In the genomic region with DNA sequence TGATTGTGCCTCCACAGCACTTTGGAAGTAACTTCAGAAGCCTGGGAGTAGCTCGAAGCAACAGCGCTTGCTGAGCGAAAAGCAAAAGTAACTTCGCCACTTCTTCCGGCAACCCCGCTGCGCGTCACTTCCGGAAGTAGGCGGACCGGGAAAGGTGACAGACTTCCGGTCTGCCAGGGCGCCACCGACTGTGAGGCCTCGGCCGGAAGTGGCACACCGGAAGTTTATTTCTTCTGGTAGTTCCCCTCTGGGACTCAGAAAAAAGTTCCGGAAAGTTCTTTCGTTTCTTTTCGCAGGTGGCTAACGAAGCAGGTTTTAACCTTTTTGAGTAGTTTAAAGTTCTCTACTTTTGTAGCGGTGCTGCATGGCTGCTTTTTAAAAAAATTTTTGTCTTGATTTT, we compare ENCODE assay signal across 8 mouse cellular contexts. TPM values are rescaled to one million over a fixed set of nuclear protein-coding genes. Genes with fewer than 3 reads are reported as not detected.
DNase-seq lines count a peak whose midpoint lies in the region; ATAC-seq and TF ChIP-seq lines count a peak whose summit lies in the region.

Nr1h2 (minus strand) TSS at position 126 of the 400 bp plus-strand sequence.

- under 1% methylated on average over 22 of the region's 22 CpGs for WGBS in forebrain, embryonic 10.5 days
- WGBS in heart, embryonic 15.5 days = under 1% methylated on average over 22 of the region's 22 CpGs
- under 1% methylated on average over 22 of the region's 22 CpGs for WGBS in liver, embryonic 14.5 days (ENCODE audit: insufficient replicate concordance)
- under 1% methylated on average over 22 of the region's 22 CpGs for WGBS in neural tube, embryonic 11.5 days
- under 1% methylated on average over 22 of the region's 22 CpGs for WGBS in stomach, postnatal 0 days

- H3K4me2 ChIP-seq in heart, embryonic 15.5 days = peak within 1 kb of the TSS; percentile 70
- H3K4me2 ChIP-seq in liver, embryonic 14.5 days (ENCODE audit: low read depth) = peak within 1 kb of the TSS; percentile 68
- peak within 1 kb of the TSS; percentile 57 for H3K4me2 ChIP-seq in neural tube, embryonic 11.5 days (ENCODE audit: low read depth)
- peak within 1 kb of the TSS; percentile 78 for H3K4me2 ChIP-seq in stomach, postnatal 0 days (replicated peaks; ENCODE audit: low read depth)

- H3K9me3 ChIP-seq in forebrain, embryonic 10.5 days = no peaks in the 10 kb centered on the region
- no peaks in the 10 kb centered on the region for H3K9me3 ChIP-seq in heart, embryonic 15.5 days (replicated peaks)
- no peaks in the 10 kb centered on the region for H3K9me3 ChIP-seq in liver, embryonic 14.5 days (ENCODE audit: control insufficient read depth, low read length)
- H3K9me3 ChIP-seq in neural tube, embryonic 11.5 days (ENCODE audit: control insufficient read depth, low read length) = no peaks in the 10 kb centered on the region
- H3K9me3 ChIP-seq in stomach, postnatal 0 days (ENCODE audit: control insufficient read depth, low read length) = no peaks in the 10 kb centered on the region

- H3K27ac ChIP-seq in forebrain, embryonic 10.5 days = peak within 1 kb of the TSS; percentile 90
- peak within 1 kb of the TSS; percentile 98 for H3K27ac ChIP-seq in heart, embryonic 15.5 days
- H3K27ac ChIP-seq in liver, embryonic 14.5 days = peak within 1 kb of the TSS; percentile 85
- peak within 1 kb of the TSS; percentile 84 for H3K27ac ChIP-seq in neural tube, embryonic 11.5 days (ENCODE audit: low read depth, low read length)
- H3K27ac ChIP-seq in stomach, postnatal 0 days (replicated peaks) = peak within 1 kb of the TSS; percentile 100

- peaks cover 22% of the 10 kb centered on the region for H3K4me1 ChIP-seq in forebrain, embryonic 10.5 days
- H3K4me1 ChIP-seq in heart, embryonic 15.5 days (replicated peaks) = peaks cover 16% of the 10 kb centered on the region
- H3K4me1 ChIP-seq in liver, embryonic 14.5 days (replicated peaks; ENCODE audit: control insufficient read depth in 2 of 2, insufficient read depth in 2 of 2, low read length in 1 of 2) = peaks cover 7 to 11% of the 10 kb centered on the region in 2 experiments
- H3K4me1 ChIP-seq in neural tube, embryonic 11.5 days (ENCODE audit: control insufficient read depth, insufficient read depth, low read length) = peaks cover 3% of the 10 kb centered on the region; the same call in 1 of the 2 replicates
- no peaks in the 10 kb centered on the region for H3K4me1 ChIP-seq in stomach, postnatal 0 days (replicated peaks; ENCODE audit: control insufficient read depth, insufficient read depth)

- DNase-seq in CD8-positive naive resting alpha-beta T cell, adult 2 months (ENCODE audit: low read depth in 2 of 2, low spot score in 2 of 2) = peak; percentile 95 to 96
- peak; percentile 93 for DNase-seq in c-Kit-positive CD71-negative TER-119-negative erythroid progenitor cells, embryonic 14.5 days (ENCODE audit: low read depth)
- DNase-seq in forebrain, embryonic 10.5 days (ENCODE audit: extremely low spot score, low spot score) = peak; percentile 96
- peak; percentile 97 to 98 for DNase-seq in kidney, postnatal 25 days
- DNase-seq in liver, embryonic 14.5 days (ENCODE audit: low read depth in 3 of 3, low spot score in 3 of 3) = peak; percentile 92
- peak; percentile 97 for DNase-seq in neural tube, embryonic 11.5 days (ENCODE audit: low spot score)
- DNase-seq in stomach, postnatal 0 days (ENCODE audit: low spot score) = peak; percentile 97

- H3K9ac ChIP-seq in heart, embryonic 15.5 days = peak within 1 kb of the TSS; percentile 79
- H3K9ac ChIP-seq in liver, embryonic 14.5 days (replicated peaks) = peak within 1 kb of the TSS; percentile 73
- peak within 1 kb of the TSS; percentile 61 for H3K9ac ChIP-seq in neural tube, embryonic 11.5 days (ENCODE audit: low read length)
- peak within 1 kb of the TSS; percentile 91 for H3K9ac ChIP-seq in stomach, postnatal 0 days (ENCODE audit: low read length)

- no peaks in the 10 kb centered on the region for H3K27me3 ChIP-seq in forebrain, embryonic 10.5 days (ENCODE audit: poor library complexity, severe bottlenecking)
- H3K27me3 ChIP-seq in heart, embryonic 15.5 days = 0 out of 2 replicates have a peak, but pooled peaks cover 3% of the 10 kb centered on the region
- no peaks in the 10 kb centered on the region for H3K27me3 ChIP-seq in liver, embryonic 14.5 days (ENCODE audit: control insufficient read depth, insufficient read depth, low read length)
- H3K27me3 ChIP-seq in neural tube, embryonic 11.5 days (ENCODE audit: control insufficient read depth, insufficient read depth, low read length) = no peaks in the 10 kb centered on the region
- no peaks in the 10 kb centered on the region for H3K27me3 ChIP-seq in stomach, postnatal 0 days (ENCODE audit: control insufficient read depth, insufficient read depth, low read length)

- H3K4me3 ChIP-seq in forebrain, embryonic 10.5 days = peak within 1 kb of the TSS; percentile 89
- peak within 1 kb of the TSS; percentile 86 for H3K4me3 ChIP-seq in heart, embryonic 15.5 days
- peak within 1 kb of the TSS; percentile 73 to 80 for H3K4me3 ChIP-seq in liver, embryonic 14.5 days (ENCODE audit: insufficient read depth in 1 of 2, low read depth in 2 of 2, low read length in 2 of 2)
- peak within 1 kb of the TSS; percentile 81 for H3K4me3 ChIP-seq in neural tube, embryonic 11.5 days (ENCODE audit: low read depth, low read length)
- peak within 1 kb of the TSS; percentile 96 for H3K4me3 ChIP-seq in stomach, postnatal 0 days (ENCODE audit: low read depth, low read length)

- H3K36me3 ChIP-seq in forebrain, embryonic 10.5 days (replicated peaks) = peaks cover 34% of the 10 kb centered on the region
- peaks cover 31% of the 10 kb centered on the region for H3K36me3 ChIP-seq in heart, embryonic 15.5 days
- peaks cover 22% of the 10 kb centered on the region for H3K36me3 ChIP-seq in liver, embryonic 14.5 days (replicated peaks; ENCODE audit: control insufficient read depth, insufficient read depth, low read depth)
- peaks cover 9% of the 10 kb centered on the region; the same call in 1 of the 2 replicates for H3K36me3 ChIP-seq in neural tube, embryonic 11.5 days (ENCODE audit: control insufficient read depth, insufficient read depth, low read length)
- peaks cover 23% of the 10 kb centered on the region for H3K36me3 ChIP-seq in stomach, postnatal 0 days (ENCODE audit: control insufficient read depth, insufficient read depth, low read length)

- no peak; the same call in 1 of the 2 replicates for TF ChIP-seq CTCF in liver, embryonic 14.5 days (IDR thresholded peaks at IDR 0.05; ENCODE audit: low read depth)
- TF ChIP-seq CTCF in stomach, postnatal 0 days (IDR thresholded peaks at IDR 0.05; ENCODE audit: low read depth) = no peak

- TF ChIP-seq EP300 in liver, embryonic 14.5 days (IDR thresholded peaks at IDR 0.05; ENCODE audit: low read depth) = no peak
- TF ChIP-seq EP300 in stomach, postnatal 0 days (optimal IDR thresholded peaks at IDR 0.05) = peak; percentile 86

- ATAC-seq in heart, embryonic 15.5 days (replicated peaks; ENCODE audit: insufficient number of reproducible peaks, insufficient read depth, low FRiP score, low read depth) = peak; percentile 82
- peak; percentile 84 for ATAC-seq in liver, embryonic 14.5 days (ENCODE audit: insufficient read depth)
- peak; percentile 76 for ATAC-seq in neural tube, embryonic 11.5 days (ENCODE audit: insufficient read depth, low FRiP score, low TSS enrichment)
- ATAC-seq in stomach, postnatal 0 days (ENCODE audit: low FRiP score, low TSS enrichment) = peak; percentile 88

RNA-seq across cellular contexts. Expression of gene Nr1h2, which starts in this region (rescaled TPM):
- 74.6 and 76.2 TPM in 2 replicates for polyA plus RNA-seq in forebrain, embryonic 10.5 days (2016; fragmentation: Nextera tagmentation; extraction: Ambion mirVana)
- polyA plus RNA-seq in heart, embryonic 15.5 days (2015; fragmentation: Nextera tagmentation; extraction: Ambion mirVana) = 53.2 and 64.6 TPM in 2 replicates
- polyA plus RNA-seq in liver, embryonic 14.5 days (2012; rRNA removed) = 30.8 and 35.7 TPM in 2 replicates
- 38.1 and 41.4 TPM in 2 replicates for polyA plus RNA-seq in liver, embryonic 14.5 days (2014; fragmentation: Nextera tagmentation; extraction: Ambion mirVana)
- polyA plus RNA-seq in neural tube, embryonic 11.5 days (2014; fragmentation: Nextera tagmentation; extraction: Ambion mirVana) = 68.1 and 71.9 TPM in 2 replicates
- polyA plus RNA-seq in stomach, postnatal 0 days (2015; fragmentation: Nextera tagmentation; extraction: Ambion mirVana) = 56.5 and 59.7 TPM in 2 replicates

Comparison
In these comparisons a context has a peak if more than half of its experiments do, and no peak if none do; other contexts are left out.
1. Peak in every context shown above with its lines: DNase-seq, ATAC-seq, H3K4me3 ChIP-seq and H3K27ac ChIP-seq.